In the genomic region with DNA sequence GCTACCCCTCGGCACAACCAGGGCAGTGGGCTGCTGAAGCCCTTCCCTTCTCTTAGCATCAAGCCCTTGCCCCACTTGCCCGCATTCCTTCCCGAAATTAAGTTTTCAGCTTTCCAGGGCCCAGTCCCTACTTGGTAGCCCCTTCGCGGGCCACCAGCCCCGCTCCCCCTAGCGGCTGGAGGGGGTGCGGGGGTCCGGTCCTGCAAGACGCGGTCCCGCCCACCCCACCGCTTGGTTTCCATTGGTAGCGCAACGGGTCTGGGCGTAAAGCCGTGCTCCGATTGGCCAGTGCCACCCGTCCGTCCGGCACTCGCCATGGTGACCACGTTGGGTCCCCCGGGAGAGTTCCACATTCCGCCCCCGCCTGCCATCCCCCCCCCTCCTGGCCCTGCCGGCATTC, we compare ENCODE assay signal across 8 mouse cellular contexts. TPM values are rescaled to one million over a fixed set of nuclear protein-coding genes. Genes with fewer than 3 reads are reported as not detected.
DNase-seq lines count a peak whose midpoint lies in the region; ATAC-seq and TF ChIP-seq lines count a peak whose summit lies in the region.

No protein-coding gene starts in this region.

- peaks cover 16% of the 10 kb centered on the region for H3K4me1 ChIP-seq in hindbrain, embryonic 14.5 days (replicated peaks; ENCODE audit: control insufficient read depth, insufficient read depth, low read length)

- no peak overlapping the region for H3K27ac ChIP-seq in hindbrain, embryonic 14.5 days
- peak overlapping the region; percentile 32; the same call in 1 of the 2 replicates for H3K27ac ChIP-seq in left cerebral cortex, adult 2 months

- WGBS in hindbrain, embryonic 14.5 days: under 1% methylated on average over 26 of the region's 27 CpGs

- peak overlapping the region; percentile 51 for H3K4me3 ChIP-seq in hindbrain, embryonic 14.5 days (replicated peaks; ENCODE audit: low read length)
- H3K4me3 ChIP-seq in left cerebral cortex, adult 2 months: peak overlapping the region; percentile 45

- H3K9ac ChIP-seq in hindbrain, embryonic 14.5 days: peak overlapping the region; percentile 59

- peak; percentile 89 for ATAC-seq in hindbrain, embryonic 14.5 days (ENCODE audit: low FRiP score)
- ATAC-seq in megakaryocyte, adult 5-6 weeks (ENCODE audit: poor library complexity, severe bottlenecking): peak; percentile 90

- peaks cover 46% of the 10 kb centered on the region for H3K27me3 ChIP-seq in hindbrain, embryonic 14.5 days (ENCODE audit: control insufficient read depth, insufficient read depth, low read length)

- peak overlapping the region; percentile 75 for H3K4me2 ChIP-seq in hindbrain, embryonic 14.5 days (replicated peaks)

- DNase-seq in R1 (ENCODE audit: low read depth, low spot score): peak; percentile 96
- DNase-seq in cerebellum, adult 9-11 months: peak; percentile 56
- peak; percentile 44 to 52 for DNase-seq in frontal cortex, postnatal 25 days (ENCODE audit: low spot score in 2 of 2)
- peak; percentile 83 for DNase-seq in hindbrain, embryonic 14.5 days (ENCODE audit: low spot score)
- peak; percentile 58 to 81 for DNase-seq in left cerebral cortex, adult 2 months (ENCODE audit: extremely low spot score in 1 of 2, low spot score in 2 of 2)
- DNase-seq in right cerebral cortex, adult 2 months (ENCODE audit: low spot score in 2 of 2): peak; percentile 63 to 67
- DNase-seq in urinary bladder, postnatal 25 days (ENCODE audit: low spot score): peak; percentile 84

- H3K36me3 ChIP-seq in hindbrain, embryonic 14.5 days (replicated peaks; ENCODE audit: control insufficient read depth, insufficient read depth): no peaks in the 10 kb centered on the region

- intact Hi-C loops in left cerebral cortex, adult 2 months (cut with DNase I): no loop called here

- no peaks in the 10 kb centered on the region for H3K9me3 ChIP-seq in hindbrain, embryonic 14.5 days (ENCODE audit: control insufficient read depth, low read length)

- TF ChIP-seq CTCF in left cerebral cortex, adult 2 months (IDR thresholded peaks at IDR 0.05): peak; percentile 76

RNA-seq across cellular contexts. Expression of a gene that starts 0.5 kb away (rescaled TPM):
- polyA plus RNA-seq in hindbrain, embryonic 14.5 days (2014; fragmentation: Nextera tagmentation; extraction: Ambion mirVana): 7.1 and 9.0 TPM in 2 replicates
- 1 to 10 TPM; 1.6 to 2.0 TPM for total RNA-seq in left cerebral cortex, adult 2 months (2021)
- total RNA-seq in megakaryocyte, adult 5-6 weeks (2015): 1.8 and 3.3 TPM in 2 replicates
- total RNA-seq in megakaryocyte, adult 5-6 weeks (2017): 9.1 and 10.7 TPM in 2 replicates

RNA-seq across cellular contexts. Expression of a gene that starts 6.1 kb away (rescaled TPM):
- polyA plus RNA-seq in hindbrain, embryonic 14.5 days (2014; fragmentation: Nextera tagmentation; extraction: Ambion mirVana): 0.23 and 0.27 TPM in 2 replicates
- total RNA-seq in left cerebral cortex, adult 2 months (2021): not detected
- total RNA-seq in megakaryocyte, adult 5-6 weeks (2015): 0.58 and 2.4 TPM in 2 replicates
- total RNA-seq in megakaryocyte, adult 5-6 weeks (2017): 0.45 and 1.2 TPM in 2 replicates

RNA-seq across cellular contexts. Expression of a gene that starts 41.2 kb away (rescaled TPM):
- 65.2 and 68.7 TPM in 2 replicates for polyA plus RNA-seq in hindbrain, embryonic 14.5 days (2014; fragmentation: Nextera tagmentation; extraction: Ambion mirVana)
- total RNA-seq in left cerebral cortex, adult 2 months (2021): 10 to 100 TPM; 17.6 to 19.2 TPM
- total RNA-seq in megakaryocyte, adult 5-6 weeks (2015): 0.75 TPM in 1 of 2 replicates, not detected in the other
- total RNA-seq in megakaryocyte, adult 5-6 weeks (2017): 0.69 and 0.92 TPM in 2 replicates

RNA-seq across cellular contexts. Expression of a gene that starts 57.2 kb away (rescaled TPM):
- polyA plus RNA-seq in hindbrain, embryonic 14.5 days (2014; fragmentation: Nextera tagmentation; extraction: Ambion mirVana): 115 and 123 TPM in 2 replicates
- total RNA-seq in left cerebral cortex, adult 2 months (2021): 10 to 100 TPM; 77.6 to 86.8 TPM
- 7.3 and 7.8 TPM in 2 replicates for total RNA-seq in megakaryocyte, adult 5-6 weeks (2015)
- 2.8 and 14.0 TPM in 2 replicates for total RNA-seq in megakaryocyte, adult 5-6 weeks (2017)

Comparison
In these comparisons a context has a peak if more than half of its experiments do, and no peak if none do; other contexts are left out.
1. RNA of a gene that starts 41.2 kb away (total RNA-seq): 17.6 to 19.2 TPM in left cerebral cortex, adult 2 months; 0.69 to 0.92 TPM in megakaryocyte, adult 5-6 weeks; every median in the first group is over 4 times any median in the second.
2. Peak in every context shown above with its lines, with median percentiles within 50 percentile points of each other: DNase-seq.